Mouse (Mus musculus): ENCODE data around the gene B4galnt2. TPM values are rescaled to one million over a fixed set of nuclear protein-coding genes. Genes with fewer than 3 reads are reported as not detected.
A peak's percentile ranks its signal among the peaks of the same experiment; 100 is the strongest.

Gene B4galnt2
- total and polyA plus RNA-seq, 3 experiments = 0.15 to 4.5 TPM; not detected in 1

GRCm38 (mm10) chr11:95859468-95859855, 55.2 kb downstream of the B4galnt2 start (continued):
- no peak; the same call in 1 of the 2 replicates for TF ChIP-seq CHD1 (IDR thresholded peaks at IDR 0.05; ENCODE audit: low read depth, low read length)
- TF ChIP-seq TAL1 (IDR thresholded peaks at IDR 0.05; ENCODE audit: low read length) = no peak
- TF ChIP-seq MAZ (IDR thresholded peaks at IDR 0.05; ENCODE audit: low read depth, low read length) = no peak
- TF ChIP-seq E2F4 (IDR thresholded peaks at IDR 0.05; ENCODE audit: borderline replicate concordance, low read depth, low read length) = no peak; the same call in 1 of the 2 replicates
- TF ChIP-seq HCFC1 (IDR thresholded peaks at IDR 0.05; ENCODE audit: low read depth, low read length) = peak; percentile 25; the same call in 1 of the 2 replicates
- TF ChIP-seq MYB (IDR thresholded peaks at IDR 0.05; ENCODE audit: low read depth, low read length) = no peak
- TF ChIP-seq GABPA (IDR thresholded peaks at IDR 0.05; ENCODE audit: low read depth, low read length) = no peak
- TF ChIP-seq JUND (IDR thresholded peaks at IDR 0.05; ENCODE audit: low read depth, low read length) = no peak
- no peak for TF ChIP-seq NRF1 (IDR thresholded peaks at IDR 0.05; ENCODE audit: insufficient read depth, low read depth, low read length, poor library complexity, severe bottlenecking)
- peak; percentile 57 for TF ChIP-seq TCF12 (IDR thresholded peaks at IDR 0.05; ENCODE audit: low read depth, low read length)
- TF ChIP-seq SMC3 (IDR thresholded peaks at IDR 0.05; ENCODE audit: low read depth, low read length) = no peak
- TF ChIP-seq POLR2A (IDR thresholded peaks at IDR 0.05; ENCODE audit: control insufficient read depth in 1 of 2, insufficient read depth in 1 of 2, low read depth in 1 of 2, low read length in 2 of 2, poor library complexity in 1 of 2) = peak; percentile 64 to 65; a peak in 3 of 4 replicates
- TF ChIP-seq ETS1 (IDR thresholded peaks at IDR 0.05; ENCODE audit: low read depth, low read length) = peak; percentile 51; the same call in 1 of the 2 replicates

GRCm38 (mm10) chr11:95858528-95859467, 55.9 kb downstream of the B4galnt2 start:
- TF ChIP-seq SIN3A (IDR thresholded peaks at IDR 0.05; ENCODE audit: low read length) (peak; percentile 88), ZMIZ1 (IDR thresholded peaks at IDR 0.05; ENCODE audit: low read depth, low read length) (peak; percentile 60), NELFE (IDR thresholded peaks at IDR 0.05; ENCODE audit: low read depth, low read length) (peak; percentile 77), ELF1 (IDR thresholded peaks at IDR 0.05; ENCODE audit: low read depth, low read length) (peak; percentile 41; the same call in 1 of the 2 replicates), SMC3 (IDR thresholded peaks at IDR 0.05; ENCODE audit: low read depth, low read length) (no peak), ZKSCAN1 (IDR thresholded peaks at IDR 0.05; ENCODE audit: low read depth, low read length) (no peak), E2F4 (IDR thresholded peaks at IDR 0.05; ENCODE audit: borderline replicate concordance, low read depth, low read length) (peak; percentile 38; the same call in 1 of the 2 replicates), POLR2A (IDR thresholded peaks at IDR 0.05; ENCODE audit: control insufficient read depth in 1 of 2, insufficient read depth in 1 of 2, low read depth in 1 of 2, low read length in 2 of 2, poor library complexity in 1 of 2) (peak; percentile 64 to 77; a peak in 3 of 4 replicates), MYC (IDR thresholded peaks at IDR 0.05; ENCODE audit: low read depth, low read length) (no peak), POLR2AphosphoS5 (IDR thresholded peaks at IDR 0.05; ENCODE audit: borderline replicate concordance, low read depth, low read length) (no peak), MAFK (IDR thresholded peaks at IDR 0.05; ENCODE audit: borderline replicate concordance, low read depth, low read length) (peak; percentile 96), ETS1 (IDR thresholded peaks at IDR 0.05; ENCODE audit: low read depth, low read length) (0 out of 2 replicates have a peak, but pooled peaks have one; percentile 4), HCFC1 (IDR thresholded peaks at IDR 0.05; ENCODE audit: low read depth, low read length) (peak; percentile 44; the same call in 1 of the 2 replicates), TBP (IDR thresholded peaks at IDR 0.05; ENCODE audit: low read depth, low read length) (peak; percentile 99), MXI1 (IDR thresholded peaks at IDR 0.05; ENCODE audit: low read depth, low read length) (peak; percentile 85), MAX (IDR thresholded peaks at IDR 0.05; ENCODE audit: low read length) (peak; percentile 88), CHD2 (IDR thresholded peaks at IDR 0.05; ENCODE audit: low read length) (peak; percentile 56; the same call in 1 of the 2 replicates), RCOR1 (IDR thresholded peaks at IDR 0.05; ENCODE audit: low read depth, low read length) (no peak), NRF1 (IDR thresholded peaks at IDR 0.05; ENCODE audit: insufficient read depth, low read depth, low read length, poor library complexity, severe bottlenecking) (peak; percentile 94), POLR2AphosphoS2 (IDR thresholded peaks at IDR 0.05; ENCODE audit: low read length) (peak; percentile 91)
- no peaks in the 10 kb centered on the region for H3K27me3 ChIP-seq (ENCODE audit: control insufficient read depth in 1 of 2, insufficient read depth in 2 of 2, low read length in 2 of 2)
- peak overlapping the region; percentile 86 for H3K27ac ChIP-seq (ENCODE audit: control insufficient read depth, low read depth, low read length)
- no peaks in the 10 kb centered on the region for H3K9me3 ChIP-seq (replicated peaks; ENCODE audit: insufficient read depth, low read length)
- H3K4me1 ChIP-seq (ENCODE audit: control insufficient read depth in 1 of 2, insufficient read depth in 2 of 2, low read length in 2 of 2) = peaks cover 8 to 19% of the 10 kb centered on the region in 2 experiments
- H3K4me3 ChIP-seq (ENCODE audit: control insufficient read depth in 1 of 2, insufficient read depth in 1 of 2, low read depth in 2 of 2, low read length in 2 of 2) = peak overlapping the region; percentile 55 to 70
- H3K79me2 ChIP-seq (ENCODE audit: control insufficient read depth, insufficient read depth, low read length, poor library complexity) = peaks cover 8% of the 10 kb centered on the region
- peak overlapping the region; percentile 79 for H3K9ac ChIP-seq (ENCODE audit: control insufficient read depth, low read depth, low read length, poor library complexity, severe bottlenecking)
- DNase-seq (ENCODE audit: low read depth, low spot score) = peak; percentile 100
- H3K36me3 ChIP-seq (ENCODE audit: control insufficient read depth in 1 of 2, insufficient read depth in 2 of 2, low read length in 2 of 2) = peaks cover 2 to 30% of the 10 kb centered on the region in 2 experiments

Data from MEL (cell line).